Mouse (Mus musculus): ENCODE measurements around the gene Myo18a.
A peak's percentile ranks its signal among the peaks of the same experiment; 100 is the strongest.

Gene Myo18a

DNA sequence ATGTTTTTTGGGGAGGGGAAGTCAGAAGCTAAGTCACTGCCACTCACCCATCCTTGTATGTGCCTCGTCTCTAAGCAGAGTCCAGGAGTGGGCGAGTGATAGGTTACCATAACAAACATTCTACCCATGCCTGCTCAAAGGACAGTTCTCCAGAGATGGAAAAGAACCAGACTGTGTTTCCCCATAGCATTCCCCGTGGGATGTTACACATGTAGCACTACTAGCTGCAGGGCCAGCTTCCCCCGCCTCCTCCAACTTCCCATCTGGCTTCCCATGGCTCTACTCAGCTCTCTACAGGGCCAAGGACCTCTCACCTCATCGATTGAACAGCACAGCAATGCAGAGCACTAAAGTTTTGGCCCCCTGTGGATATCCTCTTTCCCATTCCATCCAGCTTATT is 32.2 kb downstream of the Myo18a start:
- no peak for DNase-seq (ENCODE audit: low spot score in 2 of 2)

DNA sequence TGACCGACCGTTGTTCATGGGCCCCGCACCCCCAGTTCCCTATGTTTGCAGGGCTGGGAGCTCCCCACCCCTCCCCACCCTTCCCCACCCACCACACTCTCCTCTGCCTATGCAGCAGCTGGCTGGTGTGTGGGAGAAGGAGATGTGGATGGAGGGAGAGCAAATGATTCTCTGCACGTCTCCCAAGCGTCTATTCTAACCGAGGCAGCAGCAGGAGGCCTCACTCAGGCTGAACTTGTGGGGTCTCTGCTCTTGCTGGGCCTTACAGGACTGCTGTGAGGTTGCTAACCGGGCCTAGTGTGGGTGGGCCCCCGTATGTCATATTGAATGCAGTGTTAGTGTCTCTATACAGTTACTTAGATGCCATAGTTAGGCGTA is 37.4 kb downstream of the Myo18a start:
- no peak for DNase-seq (ENCODE audit: low spot score in 2 of 2)

DNA sequence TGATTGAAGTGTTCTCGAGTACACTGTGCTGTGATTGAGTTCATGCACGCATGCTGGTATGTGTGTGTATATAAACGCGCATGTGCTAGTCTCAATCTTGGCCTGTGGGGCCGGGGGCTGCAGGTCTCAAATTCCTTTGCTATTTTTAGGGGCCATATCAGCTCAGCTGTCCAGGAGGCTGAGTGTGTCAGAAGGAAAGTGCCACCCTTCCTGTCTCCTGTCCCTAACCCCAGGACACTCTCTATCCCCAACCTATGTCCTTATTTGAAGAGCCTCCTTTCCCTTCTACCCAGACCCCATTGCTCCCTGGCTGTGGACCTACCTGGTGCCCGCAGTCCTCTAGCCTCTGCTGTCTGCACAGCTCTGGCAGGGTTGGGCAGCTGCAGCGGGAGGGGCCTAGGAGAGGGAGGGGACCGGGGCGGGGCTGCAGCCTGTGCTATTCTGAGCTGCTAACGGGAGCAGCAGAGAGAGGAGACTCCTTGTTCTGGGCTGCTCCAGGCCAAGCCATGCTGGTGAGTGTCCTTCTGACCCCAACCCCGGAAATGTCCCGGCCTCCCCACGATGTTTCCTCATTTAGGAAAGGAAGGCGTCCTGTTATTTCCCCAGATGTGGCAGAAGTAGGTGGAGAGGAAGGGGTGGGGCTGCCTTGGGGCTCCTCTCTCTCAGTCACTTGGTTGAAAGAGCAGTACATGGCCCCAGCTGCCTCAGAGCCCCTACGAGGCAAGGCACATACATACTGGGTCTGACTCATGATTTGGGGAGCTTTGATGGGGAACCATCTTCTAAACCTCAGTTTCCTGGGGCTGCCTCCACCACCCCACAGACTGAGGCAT is 38.0 kb downstream of the Myo18a start:
- peak; percentile 81 to 84 for DNase-seq (ENCODE audit: low spot score in 2 of 2)

DNA sequence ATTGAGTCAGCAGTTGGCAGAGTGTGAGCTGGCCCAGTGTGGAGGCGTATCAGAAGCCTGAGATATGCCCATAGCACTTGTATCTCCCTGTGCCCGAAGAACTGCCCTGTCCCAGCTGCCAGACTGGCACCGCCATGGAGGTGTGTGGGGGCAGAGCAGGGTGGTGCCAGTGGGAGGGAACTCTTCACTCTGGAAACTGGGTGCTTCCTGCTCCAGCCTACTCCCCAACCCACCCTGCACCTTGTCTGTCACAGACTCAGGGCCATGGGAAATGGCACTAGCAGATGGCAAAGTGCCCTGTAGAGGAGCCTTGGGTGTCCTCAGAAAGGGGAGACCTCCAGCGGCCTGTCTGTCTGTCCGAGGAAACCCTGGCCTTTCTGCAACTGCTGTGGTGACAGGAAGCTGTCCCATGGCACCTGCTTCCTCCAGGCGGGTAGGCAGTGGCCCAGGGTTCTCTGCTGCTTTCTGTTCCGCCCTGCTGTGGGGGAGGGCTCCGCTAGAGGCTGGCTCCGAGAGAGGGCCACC is 39.4 kb downstream of the Myo18a start:
- peak; percentile 86 to 87 for DNase-seq (ENCODE audit: low spot score in 2 of 2)

DNA sequence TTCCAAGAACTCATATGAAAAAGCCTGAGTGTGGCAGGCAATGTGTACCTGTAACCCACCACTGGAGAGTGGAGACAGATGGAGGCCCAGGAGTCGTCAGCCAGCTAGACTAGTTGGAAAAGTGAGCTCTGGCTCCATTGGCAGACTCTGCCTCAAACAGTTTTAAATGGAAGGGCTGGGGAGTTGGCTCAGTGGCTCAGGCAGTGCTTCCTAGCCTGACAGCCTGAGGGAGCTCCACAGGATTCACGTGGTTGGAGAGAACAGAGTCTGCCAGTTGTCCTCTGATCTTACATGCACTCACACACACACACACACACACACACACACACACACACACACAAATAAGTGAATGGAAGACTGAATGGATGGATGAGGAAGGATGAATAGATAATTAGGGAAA is 43.2 kb downstream of the Myo18a start:
- no peak for DNase-seq (ENCODE audit: low spot score in 2 of 2)

DNA sequence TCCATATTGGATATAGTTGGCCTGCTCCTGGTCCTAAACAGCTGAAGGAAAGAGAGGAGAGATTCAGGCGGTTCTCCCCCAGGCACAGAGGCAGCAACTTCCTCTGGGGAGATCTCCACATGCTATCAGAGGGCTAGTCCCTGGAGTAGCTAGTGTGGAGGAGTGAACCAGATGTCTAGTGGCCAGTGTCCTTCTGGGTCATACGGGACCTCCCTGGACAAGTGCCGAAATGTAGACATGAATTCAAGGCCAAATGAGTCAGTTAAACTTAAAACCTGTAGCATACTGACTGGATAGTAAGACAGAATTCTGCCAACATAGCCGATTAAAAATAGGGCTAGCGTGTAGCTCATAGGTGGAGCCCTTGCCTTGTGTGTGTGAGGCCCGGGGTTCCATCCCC is 43.8 kb downstream of the Myo18a start:
- DNase-seq (ENCODE audit: low spot score in 2 of 2), result no peak

DNA sequence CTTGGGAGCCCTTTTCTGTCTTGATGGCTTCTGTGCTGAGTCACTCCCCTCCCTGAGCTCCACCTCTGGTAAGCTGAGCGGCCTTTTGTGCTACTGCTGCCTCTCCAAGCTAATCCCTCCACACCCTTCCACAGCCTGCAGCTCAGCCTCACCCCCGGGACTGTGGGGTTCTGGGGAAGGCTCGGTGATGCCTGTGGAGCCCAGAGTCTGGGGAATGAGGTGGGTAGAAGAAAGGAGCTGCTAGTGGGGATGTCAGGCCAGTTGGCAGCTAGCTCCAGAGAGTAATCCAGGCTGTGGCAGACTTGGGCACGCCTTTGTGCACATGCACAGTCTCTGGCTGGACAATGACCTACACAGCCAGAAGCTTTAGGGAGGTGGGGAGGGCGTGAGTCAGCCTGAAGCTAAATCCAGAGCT is 45.0 kb downstream of the Myo18a start:
- no peak for DNase-seq (ENCODE audit: low spot score in 2 of 2)

DNA sequence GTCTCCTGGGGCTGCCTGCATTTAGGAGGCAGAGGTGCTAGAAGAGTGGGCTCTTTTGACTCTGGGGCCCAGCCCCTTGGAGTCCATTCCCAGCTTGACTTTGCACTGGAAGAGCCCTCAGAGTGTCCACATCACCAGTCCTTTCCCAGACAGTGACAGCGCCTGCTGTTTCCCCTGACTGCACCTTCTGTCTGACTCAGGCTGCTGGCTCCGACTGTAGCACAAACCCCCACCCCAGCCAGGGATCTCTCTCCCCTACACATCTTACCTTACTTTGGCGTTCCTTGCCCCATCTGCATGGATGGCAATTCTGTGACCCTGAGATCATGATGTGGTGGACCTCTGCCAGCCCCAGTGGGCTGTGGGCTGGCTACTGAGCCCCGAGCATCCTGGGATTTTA is 46.2 kb downstream of the Myo18a start:
- no peak for DNase-seq (ENCODE audit: low spot score in 2 of 2)

DNA sequence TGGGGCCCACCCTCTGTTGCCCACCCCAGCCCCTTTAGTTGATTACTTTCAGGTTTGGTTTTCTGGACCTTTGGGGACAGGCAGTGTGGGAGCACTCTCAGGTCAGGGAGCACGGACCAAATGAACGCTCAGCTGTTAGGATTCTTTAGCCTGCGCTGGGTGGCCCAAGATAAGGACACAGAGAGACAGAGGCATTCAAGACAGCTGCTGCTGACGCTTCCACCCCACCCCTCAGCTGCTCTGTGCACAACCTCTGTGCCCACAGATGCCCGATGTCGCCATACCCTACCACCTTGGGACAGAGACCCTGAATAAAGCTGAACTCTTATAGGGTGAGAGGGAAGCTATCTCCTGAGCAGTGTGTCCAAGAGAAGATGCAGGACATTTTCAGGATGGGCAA is 47.0 kb downstream of the Myo18a start:
- no peak for DNase-seq (ENCODE audit: low spot score in 2 of 2)

DNA sequence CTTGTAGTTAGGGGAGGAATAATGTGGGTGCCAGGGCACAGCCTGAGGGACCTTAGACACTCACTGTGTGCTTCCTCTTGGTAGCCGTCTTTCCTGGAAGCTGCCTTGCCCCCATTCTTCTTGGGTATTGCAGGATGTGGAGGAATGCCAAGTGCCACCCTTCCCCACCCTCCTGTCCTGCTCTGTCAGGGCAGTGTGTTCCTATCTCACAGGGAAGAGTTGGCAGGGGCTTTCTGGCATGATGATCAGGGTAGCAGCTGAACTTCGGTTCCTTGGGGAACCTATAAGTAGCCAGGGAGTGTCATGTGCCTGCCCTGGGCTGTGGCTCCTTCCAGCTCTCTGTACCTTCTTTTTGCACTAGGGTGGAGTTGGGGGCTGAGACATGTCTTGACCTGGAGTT is 50.9 kb downstream of the Myo18a start:
- no peak for DNase-seq (ENCODE audit: low spot score in 2 of 2)

DNA sequence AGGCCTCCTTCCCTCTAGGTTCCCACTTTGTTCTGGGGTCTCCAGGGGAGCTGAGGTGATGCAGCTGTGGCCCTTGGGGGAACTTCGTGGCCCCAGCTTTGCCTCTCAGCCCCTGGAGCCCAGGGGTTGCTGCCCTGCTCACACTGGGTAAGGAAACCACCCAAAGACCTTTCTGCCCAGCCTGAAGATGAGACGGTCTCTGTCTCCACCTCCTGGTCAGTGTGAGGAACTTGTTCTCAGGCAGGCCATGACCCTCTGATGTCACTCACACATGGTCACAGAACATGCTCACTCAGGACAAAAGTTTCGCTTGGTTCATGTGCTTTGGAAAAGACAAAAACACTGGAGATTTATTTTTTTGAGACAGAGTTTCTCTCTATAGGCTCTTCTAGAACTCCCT is 53.0 kb downstream of the Myo18a start:
- peak; percentile 70 to 75 for DNase-seq (ENCODE audit: low spot score in 2 of 2)

DNA sequence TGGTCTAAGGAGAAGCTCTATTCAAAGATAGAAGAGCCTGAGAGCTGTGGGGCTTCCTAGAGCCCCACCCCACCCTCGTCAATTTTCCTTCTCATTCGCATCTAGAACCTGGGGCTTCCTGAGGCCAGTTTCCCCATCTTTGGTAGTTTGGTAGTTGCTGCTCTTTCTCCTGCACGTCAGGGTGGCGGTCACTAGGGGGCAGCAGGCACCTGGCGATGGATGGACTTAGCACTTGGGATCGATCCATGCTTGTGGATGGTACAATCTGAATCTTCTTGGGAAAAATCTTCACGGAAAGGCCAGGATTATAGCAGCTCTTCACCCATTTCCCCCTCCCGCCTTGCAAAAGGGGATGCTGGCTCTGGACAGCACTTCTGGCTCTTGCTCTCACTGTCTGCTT is 58.6 kb downstream of the Myo18a start:
- peak in 1 of 2 experiments; percentile 30 for DNase-seq (ENCODE audit: low spot score in 2 of 2)

DNA sequence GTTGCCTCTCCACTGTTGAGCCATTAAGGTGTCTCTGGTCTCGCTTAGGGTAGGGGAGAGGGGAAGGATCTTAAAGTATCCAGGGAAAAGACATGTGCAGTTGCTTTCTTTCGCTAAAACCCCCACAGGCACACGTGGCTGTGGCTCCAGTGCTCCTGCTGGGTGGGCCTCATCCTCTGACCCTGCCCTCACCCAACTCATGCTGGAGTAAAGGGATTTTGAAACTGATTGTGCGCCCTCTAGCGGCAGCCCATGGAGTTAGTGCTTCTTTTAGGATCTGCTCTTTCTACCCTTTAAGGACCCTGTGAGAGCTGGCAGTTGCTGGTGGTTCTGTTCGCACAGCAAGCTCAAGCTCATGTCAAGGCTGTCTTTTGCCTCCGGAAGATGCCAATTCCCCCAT is 59.7 kb downstream of the Myo18a start:
- DNase-seq (ENCODE audit: low spot score in 2 of 2), result peak in 1 of 2 experiments; percentile 23

DNA sequence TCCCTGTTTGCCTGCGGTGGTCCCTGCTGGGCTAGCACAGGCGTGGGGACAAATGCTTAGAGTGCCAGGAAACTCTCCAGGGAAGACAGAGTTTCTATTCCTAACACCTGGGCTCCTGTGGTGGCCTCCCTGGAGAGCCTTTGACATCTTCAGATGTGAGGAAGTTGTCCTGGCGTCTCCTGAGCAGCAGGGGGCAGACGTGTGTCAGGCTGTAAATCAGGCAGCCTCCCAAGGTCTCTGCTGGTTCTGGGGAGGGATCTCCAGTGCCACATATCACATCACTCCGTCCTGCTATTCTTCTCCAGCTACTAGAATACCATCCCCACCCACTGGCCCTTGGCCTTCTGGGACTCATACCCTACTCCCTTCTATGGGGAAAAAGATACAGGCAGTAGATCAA is 62.8 kb downstream of the Myo18a start:
- DNase-seq (ENCODE audit: low spot score in 2 of 2), result peak; percentile 46 to 50

DNA sequence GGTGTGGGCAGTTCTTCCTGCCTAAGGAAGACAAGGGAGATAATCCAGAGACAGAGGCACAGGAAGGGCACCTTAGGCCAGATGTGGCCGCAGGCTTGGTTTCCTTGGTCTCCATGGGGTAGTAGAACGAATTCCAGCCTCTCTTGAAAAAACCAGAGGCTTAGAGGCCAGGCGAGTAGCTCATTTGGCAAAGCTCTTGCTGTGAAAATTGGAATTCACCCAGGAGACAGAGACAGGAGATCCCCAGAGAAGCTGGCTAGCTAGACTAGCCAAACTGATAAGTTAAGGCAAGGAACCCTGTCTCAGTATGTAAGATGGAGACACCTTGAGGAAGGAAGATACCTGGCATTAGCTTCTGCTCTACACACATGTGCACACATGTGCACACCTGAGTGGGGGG is 63.3 kb downstream of the Myo18a start:
- no peak for DNase-seq (ENCODE audit: low spot score in 2 of 2)

DNA sequence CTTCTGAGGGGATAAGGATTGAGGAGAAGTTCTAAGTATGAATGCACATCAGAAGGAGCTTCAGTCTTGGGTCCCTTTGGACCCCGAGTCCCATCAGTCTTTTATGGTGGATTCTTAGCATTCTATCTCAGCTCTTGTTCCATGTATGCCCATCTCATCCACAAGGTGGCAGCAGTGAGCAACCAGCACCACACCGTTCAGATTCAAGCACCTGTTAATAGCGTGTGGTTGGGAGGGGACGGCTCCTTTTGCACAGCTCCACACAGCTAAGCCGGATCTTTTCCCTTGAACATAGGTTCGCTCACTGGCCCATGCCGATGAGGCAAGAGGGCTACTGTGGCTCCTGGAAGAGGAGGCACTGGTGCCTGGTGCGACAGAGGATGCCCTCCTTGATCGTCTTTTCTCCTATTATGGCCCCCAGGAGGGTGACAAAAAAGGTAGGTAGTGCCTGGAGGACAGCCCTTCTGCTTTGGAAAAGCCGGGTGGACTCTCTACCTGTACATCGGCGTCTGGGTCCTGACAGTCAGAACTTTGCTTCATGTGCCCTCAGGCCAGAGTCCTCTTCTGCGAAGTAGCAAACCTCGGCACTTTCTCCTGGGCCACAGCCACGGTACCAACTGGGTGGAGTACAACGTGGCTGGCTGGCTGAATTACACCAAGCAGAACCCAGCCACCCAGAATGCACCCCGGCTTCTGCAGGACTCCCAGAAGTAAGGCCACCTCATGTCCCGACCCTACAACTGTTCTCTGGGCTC is 64.4 kb downstream of the Myo18a start:
- peak; percentile 40 to 56 for DNase-seq (ENCODE audit: low spot score in 2 of 2)

DNA sequence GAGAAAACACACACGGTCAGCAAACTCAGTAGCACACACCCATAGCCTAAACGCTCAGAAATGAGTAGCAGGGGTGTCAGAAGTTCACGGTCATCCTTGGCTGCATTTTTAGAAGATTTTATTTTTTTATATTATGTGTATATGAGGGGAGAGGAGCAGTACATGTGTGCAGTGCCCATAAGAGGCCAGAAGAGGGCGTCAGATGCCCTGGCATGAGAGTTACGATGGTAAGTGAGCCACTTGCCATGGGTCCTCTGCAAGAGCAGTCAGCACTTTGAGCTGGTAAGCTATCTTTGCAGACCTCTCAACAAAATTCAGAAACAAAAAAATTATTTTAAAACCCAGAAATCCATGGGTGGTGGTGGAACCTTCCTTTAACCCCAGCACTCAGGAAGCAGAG is 65.1 kb downstream of the Myo18a start:
- DNase-seq (ENCODE audit: low spot score in 2 of 2), result no peak

DNA sequence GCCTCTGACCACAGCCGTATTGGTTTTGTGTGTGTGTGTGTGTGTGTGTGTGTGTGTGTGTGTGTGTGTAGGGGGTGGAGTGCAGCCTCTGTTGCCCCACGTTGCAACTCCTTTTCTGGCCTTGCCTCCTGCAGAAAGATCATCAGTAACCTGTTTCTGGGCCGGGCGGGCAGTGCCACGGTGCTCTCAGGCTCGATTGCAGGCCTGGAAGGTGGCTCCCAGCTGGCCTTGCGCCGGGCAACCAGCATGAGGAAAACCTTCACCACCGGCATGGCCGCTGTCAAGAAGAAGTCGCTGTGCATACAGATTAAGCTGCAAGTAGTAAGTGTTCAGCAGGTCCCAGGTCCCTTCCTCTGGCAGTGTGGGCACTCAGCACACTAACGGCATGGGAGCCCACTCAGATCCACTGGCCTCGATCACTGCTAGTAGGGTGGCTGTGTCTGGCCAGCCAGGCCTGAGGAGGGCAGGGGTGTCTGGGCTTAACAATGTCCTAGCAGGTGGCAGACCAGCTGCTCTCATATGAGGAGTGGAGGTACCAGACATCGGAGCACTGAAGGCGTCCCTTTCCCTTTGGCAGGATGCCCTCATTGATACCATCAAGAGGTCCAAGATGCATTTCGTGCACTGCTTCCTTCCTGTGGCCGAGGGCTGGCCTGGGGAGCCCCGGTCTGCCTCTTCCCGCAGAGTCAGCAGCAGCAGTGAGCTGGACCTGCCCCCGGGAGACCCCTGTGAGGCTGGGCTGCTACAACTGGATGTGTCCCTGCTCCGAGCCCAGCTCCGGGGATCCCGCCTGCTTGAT is 66.2 kb downstream of the Myo18a start:
- no peak for DNase-seq (ENCODE audit: low spot score in 2 of 2)

DNA sequence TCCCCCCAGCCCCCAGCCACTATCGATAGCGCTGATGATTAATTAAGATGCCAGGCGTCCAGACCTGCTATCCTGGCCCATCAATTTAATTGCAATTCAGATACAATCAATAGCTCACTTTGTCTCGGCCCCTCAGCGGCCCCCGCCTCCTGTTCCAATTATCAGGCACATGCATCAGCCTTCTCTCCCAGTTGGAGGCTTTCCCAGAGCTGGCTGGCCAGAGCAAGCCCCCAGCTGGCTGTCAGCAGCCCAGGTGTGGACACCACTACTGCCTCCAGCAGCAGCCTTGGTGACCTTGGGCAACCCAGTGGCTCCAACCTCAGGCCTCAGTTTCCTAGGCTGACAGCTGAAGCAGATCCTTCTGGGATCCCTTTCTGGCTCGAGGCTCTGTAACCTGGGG is 67.8 kb downstream of the Myo18a start:
- no peak for DNase-seq (ENCODE audit: low spot score in 2 of 2)

DNA sequence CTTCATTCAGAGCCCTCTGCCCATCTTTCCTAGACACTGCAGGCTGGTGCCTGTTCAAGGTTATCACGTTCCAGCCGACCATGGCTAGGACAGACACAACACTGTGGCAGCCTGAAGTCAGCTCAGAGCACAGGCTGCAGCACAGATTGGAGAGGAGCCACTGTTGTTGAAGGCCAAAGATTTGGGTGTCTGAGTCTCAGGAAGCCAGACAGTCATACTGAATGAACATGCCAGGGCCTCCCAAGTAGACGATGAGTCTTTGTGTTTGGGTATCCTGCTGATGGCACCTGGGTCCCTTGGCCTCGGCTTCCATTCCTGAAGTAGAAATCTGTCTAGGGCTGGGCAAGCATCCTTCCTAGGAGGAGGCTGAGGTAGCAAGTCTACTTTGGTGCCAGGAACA is 69.5 kb downstream of the Myo18a start:
- DNase-seq (ENCODE audit: low spot score in 2 of 2), result no peak

DNA sequence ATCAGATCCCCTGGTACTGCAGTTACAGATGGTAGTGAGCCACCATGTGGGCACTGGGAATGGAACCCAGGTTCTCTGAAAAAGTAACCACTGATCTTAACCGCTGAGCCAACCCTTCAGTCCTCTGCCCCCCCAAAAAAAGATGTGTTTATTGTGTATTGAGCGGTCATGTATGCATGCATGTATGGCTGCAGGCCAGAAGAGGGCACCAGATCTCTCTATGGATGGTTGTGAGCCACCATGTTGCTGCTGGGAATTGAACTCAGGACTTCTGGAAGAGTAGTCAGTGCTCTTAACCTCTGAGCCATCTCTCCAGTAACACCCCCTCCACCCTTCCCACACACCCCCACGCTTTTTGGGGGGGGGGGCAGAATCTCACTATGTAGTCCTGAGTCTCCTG is 72.1 kb downstream of the Myo18a start:
- no peak for DNase-seq (ENCODE audit: low spot score in 2 of 2)

DNA sequence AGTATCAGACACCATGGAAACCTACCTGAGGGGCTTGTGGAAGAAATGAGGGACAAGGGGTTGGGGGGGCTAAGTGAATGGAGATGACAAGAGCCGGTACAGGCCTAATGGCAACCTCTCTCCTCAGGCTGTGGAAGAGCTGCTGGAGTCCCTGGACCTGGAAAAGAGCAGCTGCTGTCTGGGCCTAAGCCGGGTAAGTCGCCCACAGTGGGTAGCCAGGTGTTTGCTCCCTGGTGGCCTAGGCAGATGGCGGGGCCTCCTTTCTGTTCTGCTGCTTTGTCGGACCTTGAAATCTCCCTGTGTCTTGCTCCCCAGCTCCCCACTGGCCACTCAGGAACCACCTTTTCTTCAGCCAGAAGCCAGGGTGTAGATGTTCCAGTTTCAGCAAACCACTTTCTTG is 73.2 kb downstream of the Myo18a start:
- DNase-seq (ENCODE audit: low spot score in 2 of 2), result no peak
